Mouse (Mus musculus) forebrain, embryonic 14.5 days (tissue): ENCODE measurements around the gene Ssr1. TPM values are rescaled to one million over a fixed set of nuclear protein-coding genes. Genes with fewer than 3 reads are reported as not detected.

Experiments used
- ATAC-seq: fragments of 200-750 bp; cut with Nextera tagmentation; 2 replicates; pipeline ENCODE4 v1.8.0; 2017; ENCODE audit warnings: mild to moderate bottlenecking, moderate library complexity
- DNase-seq: peaks from one replicate; pipeline ENCODE4 v3.0.0-alpha.2; 2015; ENCODE audit warnings: low spot score
- H3K27ac ChIP-seq: fragments of 300-500 bp; sonication (generic); 2 replicates; pipeline ENCODE4 v1.5.1; 2014; ENCODE audit warnings: low read depth, mild to moderate bottlenecking, control low read depth, low read length, moderate library complexity
- H3K27me3 ChIP-seq: fragments of 300-500 bp; sonication (generic); replicated peaks from 2 replicates; pipeline ENCODE4 v1.6.1; 2014; ENCODE audit warnings: low read length, control low read depth, mixed read lengths; ENCODE audit not compliant: control insufficient read depth, insufficient read depth
- H3K36me3 ChIP-seq: fragments of 300-500 bp; sonication (generic); 2 replicates; pipeline ENCODE4 v1.6.1; 2014; ENCODE audit warnings: low read length, control low read depth; ENCODE audit not compliant: control insufficient read depth, insufficient read depth
- H3K4me1 ChIP-seq: fragments of 300-500 bp; sonication (generic); 2 replicates; pipeline ENCODE4 v1.6.1; 2014; ENCODE audit warnings: antibody characterized with exemption, low read length, control low read depth; ENCODE audit not compliant: control insufficient read depth, insufficient read depth
- H3K4me2 ChIP-seq: fragments of 300-500 bp; sonication (generic); 2 replicates; pipeline ENCODE4 v1.6.1; 2014; ENCODE audit warnings: mild to moderate bottlenecking, control low read depth, low read length
- H3K4me3 ChIP-seq: fragments of 300-500 bp; sonication (generic); 2 replicates; pipeline ENCODE4 v1.5.1; 2014; ENCODE audit warnings: low read depth, low read length, control low read depth
- H3K9ac ChIP-seq: fragments of 300-500 bp; sonication (generic); 2 replicates; pipeline ENCODE4 v1.6.1; 2014; ENCODE audit warnings: mild to moderate bottlenecking, low read length, control low read depth, moderate library complexity
- H3K9me3 ChIP-seq: fragments of 300-500 bp; sonication (generic); replicated peaks from 2 replicates; pipeline ENCODE4 v1.6.1; 2016; ENCODE audit warnings: low read length, control low read depth, mixed read lengths; ENCODE audit not compliant: control insufficient read depth
- WGBS: fragments of 180-500 bp; shearing (Covaris S2); extraction: QIAGEN DNeasy Blood & Tissue Kit; methylation state at CpG from one replicate; pipeline ENCODE4 v1.1.7; 2014; 5-methylcytosine and 5-hydroxymethylcytosine counted together
- polyA plus RNA-seq: library from polyadenylated mRNA; unstranded; fragments of >200 nt; fragmentation: Nextera tagmentation; extraction: Ambion mirVana; gene quantifications from 2 replicates; pipeline ENCODE4 v1.2.1, GENCODE M21; 2014

The Ssr1 gene
- polyA plus RNA-seq, 1 experiment from 2014 or later = 64.9 TPM

DNA sequence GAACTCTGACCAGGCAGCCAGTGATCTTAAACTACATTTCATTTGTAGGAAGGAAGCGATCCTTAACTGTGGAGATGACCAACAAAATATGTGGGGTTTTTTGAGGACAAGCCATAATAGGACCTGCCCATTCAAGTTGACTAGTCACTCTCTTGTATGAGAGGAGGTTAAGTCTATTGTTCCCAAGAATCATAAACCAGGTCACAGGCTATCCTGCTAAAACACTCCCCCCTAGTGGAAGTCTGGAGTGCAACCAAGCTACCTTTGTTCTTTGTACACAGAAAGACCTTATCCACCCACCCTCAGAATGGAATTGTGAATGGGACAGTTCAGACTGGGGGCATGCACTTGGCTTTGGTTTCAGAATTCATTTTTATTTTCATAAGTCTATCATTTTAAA, 49.7 kb downstream of the Ssr1 start:
- Histone ChIP-seq H3K27me3 (no peaks in the 10 kb centered on the region), H3K4me2 (no peak overlapping the region), H3K4me1 (no peaks in the 10 kb centered on the region), H3K9ac (no peak overlapping the region), H3K4me3 (no peak overlapping the region), H3K36me3 (no peaks in the 10 kb centered on the region), H3K9me3 (no peaks in the 10 kb centered on the region), H3K27ac (no peak overlapping the region)
- ATAC-seq = peak; percentile 44; the same call in 1 of the 2 replicates
- DNase-seq = peak; percentile 64
- 69% methylated on average over 1 of the region's 1 CpGs for WGBS

DNA sequence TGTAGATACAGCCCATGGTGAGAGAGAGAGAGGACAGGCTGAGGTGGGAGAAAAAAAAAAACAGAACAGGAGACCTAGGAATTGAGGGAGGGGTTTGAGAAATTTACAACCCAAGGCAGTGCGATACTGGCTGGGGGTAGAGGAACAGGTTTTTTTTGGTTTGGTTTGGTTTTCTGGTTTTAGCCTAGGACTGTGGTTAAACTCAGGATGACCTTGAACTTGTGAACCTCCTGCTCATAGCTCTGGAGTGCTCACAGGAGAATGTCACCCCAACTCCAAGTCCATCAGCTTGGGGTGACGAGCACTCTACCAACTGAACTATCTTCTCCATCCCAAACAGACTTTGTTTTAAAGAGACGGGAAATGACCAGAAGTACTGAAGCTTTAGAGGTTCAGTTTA, 50.6 kb downstream of the Ssr1 start:
- Histone ChIP-seq H3K27ac (no peak overlapping the region), H3K4me1 (no peaks in the 10 kb centered on the region), H3K4me2 (no peak overlapping the region), H3K9ac (no peak overlapping the region), H3K9me3 (no peaks in the 10 kb centered on the region), H3K27me3 (no peaks in the 10 kb centered on the region), H3K36me3 (no peaks in the 10 kb centered on the region), H3K4me3 (no peak overlapping the region)
- 97% methylated on average over 3 of the region's 3 CpGs for WGBS
- no peak for DNase-seq
- no peak for ATAC-seq

GRCm38 (mm10) chr13:37942887-37943331, 51.1 kb downstream of the Ssr1 start:
- no peak overlapping the region for H3K4me2 ChIP-seq
- DNase-seq (no peak), ATAC-seq (no peak)
- H3K27me3 ChIP-seq = no peaks in the 10 kb centered on the region
- WGBS = 87% methylated on average over 4 of the region's 4 CpGs
- no peaks in the 10 kb centered on the region for H3K9me3 ChIP-seq
- no peaks in the 10 kb centered on the region for H3K4me1 ChIP-seq
- H3K36me3 ChIP-seq = no peaks in the 10 kb centered on the region
- H3K27ac ChIP-seq = no peak overlapping the region
- H3K9ac ChIP-seq = no peak overlapping the region
- no peak overlapping the region for H3K4me3 ChIP-seq

- Histone ChIP-seq H3K27ac (no peak overlapping the region), H3K9me3 (no peaks in the 10 kb centered on the region), H3K27me3 (no peaks in the 10 kb centered on the region), H3K4me2 (no peak overlapping the region), H3K36me3 (no peaks in the 10 kb centered on the region), H3K4me1 (no peaks in the 10 kb centered on the region), H3K4me3 (no peak overlapping the region), H3K9ac (no peak overlapping the region)
- ATAC-seq = no peak
- 48% methylated on average over 17 of the region's 17 CpGs for WGBS
- no peak for DNase-seq
Observed at GRCm38 (mm10) chr13:37941950-37942886, 51.8 kb downstream of the Ssr1 start.

- H3K27me3 ChIP-seq = no peaks in the 10 kb centered on the region
- no peaks in the 10 kb centered on the region for H3K9me3 ChIP-seq
- DNase-seq (no peak), ATAC-seq (no peak)
- H3K36me3 ChIP-seq = no peaks in the 10 kb centered on the region
- H3K4me3 ChIP-seq = no peak overlapping the region
- H3K4me2 ChIP-seq = no peak overlapping the region
- 79% methylated on average over 5 of the region's 5 CpGs for WGBS
- no peaks in the 10 kb centered on the region for H3K4me1 ChIP-seq
- H3K27ac ChIP-seq = no peak overlapping the region
- H3K9ac ChIP-seq = no peak overlapping the region
Observed at GRCm38 (mm10) chr13:37941138-37941645, 52.8 kb downstream of the Ssr1 start.

GRCm38 (mm10) chr13:37940649-37941048, 53.4 kb downstream of the Ssr1 start:
- no peak overlapping the region for H3K4me3 ChIP-seq
- no peak overlapping the region for H3K9ac ChIP-seq
- no peaks in the 10 kb centered on the region for H3K36me3 ChIP-seq
- H3K27ac ChIP-seq = no peak overlapping the region
- no peaks in the 10 kb centered on the region for H3K9me3 ChIP-seq
- no peaks in the 10 kb centered on the region for H3K4me1 ChIP-seq
- H3K4me2 ChIP-seq = no peak overlapping the region
- ATAC-seq (no peak), DNase-seq (no peak)
- WGBS = 68% methylated on average over 5 of the region's 5 CpGs
- H3K27me3 ChIP-seq = no peaks in the 10 kb centered on the region

DNA sequence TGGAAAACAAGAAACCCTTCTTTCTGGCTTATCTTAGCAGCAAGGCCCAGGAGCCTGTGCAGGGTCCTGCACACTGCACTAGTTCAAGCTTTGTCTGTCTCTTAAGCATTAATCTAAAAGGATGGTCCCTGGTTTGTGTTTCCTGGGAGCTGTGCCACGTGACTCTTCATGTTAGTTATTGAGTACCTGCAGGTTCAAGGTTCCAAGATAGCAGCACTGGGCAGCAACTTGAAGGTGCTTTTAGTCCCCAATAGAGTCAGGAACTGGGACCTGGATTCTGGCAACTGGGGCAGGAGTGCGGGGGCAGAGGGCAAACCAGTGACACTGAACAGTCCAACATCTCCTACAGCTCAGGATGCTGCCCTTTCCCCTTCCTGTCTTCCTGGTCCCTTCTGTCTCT, 53.9 kb downstream of the Ssr1 start:
- DNase-seq = no peak
- H3K9me3 ChIP-seq = no peaks in the 10 kb centered on the region
- no peak overlapping the region for H3K9ac ChIP-seq
- WGBS = 94% methylated on average over 2 of the region's 2 CpGs
- no peaks in the 10 kb centered on the region for H3K27me3 ChIP-seq
- no peak overlapping the region for H3K27ac ChIP-seq
- H3K4me3 ChIP-seq = no peak overlapping the region
- no peaks in the 10 kb centered on the region for H3K36me3 ChIP-seq
- no peaks in the 10 kb centered on the region for H3K4me1 ChIP-seq
- H3K4me2 ChIP-seq = no peak overlapping the region
- ATAC-seq = no peak

- Histone ChIP-seq H3K36me3 (no peaks in the 10 kb centered on the region), H3K9ac (no peak overlapping the region), H3K4me1 (no peaks in the 10 kb centered on the region), H3K27ac (no peak overlapping the region), H3K4me2 (no peak overlapping the region), H3K4me3 (no peak overlapping the region), H3K9me3 (no peaks in the 10 kb centered on the region), H3K27me3 (no peaks in the 10 kb centered on the region)
- ATAC-seq (no peak), DNase-seq (no peak)
- WGBS = 79% methylated on average over 3 of the region's 3 CpGs
Observed at GRCm38 (mm10) chr13:37936351-37936750, 57.7 kb downstream of the Ssr1 start.

- no peaks in the 10 kb centered on the region for H3K9me3 ChIP-seq
- no peak overlapping the region for H3K4me2 ChIP-seq
- ATAC-seq = no peak
- no peaks in the 10 kb centered on the region for H3K4me1 ChIP-seq
- 0 out of 2 replicates have a peak, but pooled peaks cover 8% of the 10 kb centered on the region for H3K36me3 ChIP-seq
- no peak for DNase-seq
- no peaks in the 10 kb centered on the region for H3K27me3 ChIP-seq
- no peak overlapping the region for H3K27ac ChIP-seq
- no peak overlapping the region for H3K4me3 ChIP-seq
- H3K9ac ChIP-seq = no peak overlapping the region
- 76% methylated on average over 8 of the region's 8 CpGs for WGBS
Observed at GRCm38 (mm10) chr13:37934920-37935319, 59.1 kb downstream of the Ssr1 start.
